Mouse (Mus musculus) liver, embryonic 16.5 days (tissue): ENCODE data around the gene Aldh3b2. TPM values are rescaled to one million over a fixed set of nuclear protein-coding genes. Genes with fewer than 3 reads are reported as not detected.
"Not testable (repeated sequence)": the region's sequence is repeated elsewhere in the genome, so short reads cannot be mapped to it uniquely, and the experiment has no call there.

Experiments
- ATAC-seq: fragments of 200-750 bp; cut with Nextera tagmentation; 2 replicates; pipeline ENCODE4 v1.8.0; 2017; ENCODE audit warnings: low read depth, mild to moderate bottlenecking, moderate number of reproducible peaks, moderate library complexity
- H3K27ac ChIP-seq: fragments of 300-500 bp; sonication (generic); 2 replicates; pipeline ENCODE4 v1.5.1; 2014; ENCODE audit warnings: mild to moderate bottlenecking, low read length
- H3K27me3 ChIP-seq: fragments of 300-500 bp; sonication (generic); 2 replicates; pipeline ENCODE4 v1.6.1; 2014; ENCODE audit warnings: low read depth, low read length, mixed read lengths; ENCODE audit not compliant: control insufficient read depth, insufficient read depth
- H3K36me3 ChIP-seq: fragments of 300-500 bp; sonication (generic); 2 replicates; pipeline ENCODE4 v1.6.1; 2014; ENCODE audit warnings: mild to moderate bottlenecking; ENCODE audit not compliant: control insufficient read depth, insufficient read depth
- H3K4me1 ChIP-seq: fragments of 300-500 bp; sonication (generic); 2 replicates; pipeline ENCODE4 v1.6.1; 2014; ENCODE audit warnings: low read depth, low read length, mixed read lengths; ENCODE audit not compliant: control insufficient read depth
- H3K4me2 ChIP-seq: fragments of 300-500 bp; sonication (generic); 2 replicates; pipeline ENCODE4 v1.6.1; 2014; ENCODE audit warnings: low read depth, low read length, mixed read lengths
- H3K4me3 ChIP-seq: fragments of 300-500 bp; sonication (generic); 2 replicates; pipeline ENCODE4 v1.5.1; 2014; ENCODE audit warnings: low read depth, mild to moderate bottlenecking, low read length
- H3K9ac ChIP-seq: fragments of 300-500 bp; sonication (generic); 2 replicates; pipeline ENCODE4 v1.6.1; 2014; ENCODE audit warnings: low read depth, low read length
- H3K9me3 ChIP-seq: fragments of 300-500 bp; sonication (generic); replicated peaks from 2 replicates; pipeline ENCODE4 v1.6.1; 2016; ENCODE audit warnings: low read length; ENCODE audit not compliant: control insufficient read depth
- WGBS: fragments of 180-500 bp; shearing (Covaris S2); extraction: QIAGEN DNeasy Blood & Tissue Kit; methylation state at CpG from one replicate; pipeline ENCODE4 v1.1.7; 2014; ENCODE audit not compliant: insufficient replicate concordance; 5-methylcytosine and 5-hydroxymethylcytosine counted together
- polyA plus RNA-seq: library from polyadenylated mRNA; unstranded; fragments of >200 nt; fragmentation: Nextera tagmentation; extraction: Ambion mirVana; gene quantifications from 2 replicates; pipeline ENCODE4 v1.2.1, GENCODE M21; 2015

Gene Aldh3b2
- polyA plus RNA-seq, 1 experiment from 2014 or later = 0.24 TPM

- Histone ChIP-seq H3K27ac (no peak overlapping the region), H3K4me3 (no peak overlapping the region), H3K4me1 (no peaks in the 10 kb centered on the region), H3K27me3 (no peaks in the 10 kb centered on the region), H3K9ac (no peak overlapping the region), H3K4me2 (no peak overlapping the region), H3K9me3 (no peaks in the 10 kb centered on the region), H3K36me3 (no peaks in the 10 kb centered on the region)
- WGBS = 30% methylated on average over 4 of the region's 4 CpGs
- ATAC-seq = no peak
Measured at GRCm38 (mm10) chr19:3955804-3956203, 16.3 kb upstream of the Aldh3b2 start.

GRCm38 (mm10) chr19:3957296-3958036 is 14.7 kb upstream of the Aldh3b2 start:
- not testable (repeated sequence) for H3K27me3 ChIP-seq, H3K4me1 ChIP-seq, ATAC-seq, H3K27ac ChIP-seq, H3K36me3 ChIP-seq, H3K4me3 ChIP-seq, H3K9me3 ChIP-seq, H3K9ac ChIP-seq, H3K4me2 ChIP-seq
- 63% methylated on average over 4 of the region's 5 CpGs for WGBS

GRCm38 (mm10) chr19:3958470-3958869 is 13.7 kb upstream of the Aldh3b2 start, which contains the start of gene Aldh3b3:
TSS of gene Aldh3b3 (plus strand) at chr19:3958645.
- no peak within 1 kb of the TSS for H3K27ac ChIP-seq
- H3K4me1 ChIP-seq = no peaks in the 10 kb centered on the region
- no peak within 1 kb of the TSS for H3K4me3 ChIP-seq
- WGBS = 57% methylated on average over 4 of the region's 4 CpGs
- no peaks in the 10 kb centered on the region for H3K36me3 ChIP-seq
- no peaks in the 10 kb centered on the region for H3K9me3 ChIP-seq
- no peaks in the 10 kb centered on the region for H3K27me3 ChIP-seq
- no peak within 1 kb of the TSS for H3K9ac ChIP-seq
- no peak within 1 kb of the TSS for H3K4me2 ChIP-seq
- no peak for ATAC-seq

- no peak overlapping the region for H3K27ac ChIP-seq
- no peak overlapping the region for H3K9ac ChIP-seq
- H3K4me1 ChIP-seq = no peaks in the 10 kb centered on the region
- no peaks in the 10 kb centered on the region for H3K27me3 ChIP-seq
- no peaks in the 10 kb centered on the region for H3K9me3 ChIP-seq
- H3K36me3 ChIP-seq = no peaks in the 10 kb centered on the region
- ATAC-seq = no peak
- H3K4me2 ChIP-seq = no peak overlapping the region
- H3K4me3 ChIP-seq = no peak overlapping the region
Measured at GRCm38 (mm10) chr19:3959030-3959429, 13.1 kb upstream of the Aldh3b2 start.

- WGBS = 59% methylated on average over 5 of the region's 5 CpGs
- no peaks in the 10 kb centered on the region for H3K27me3 ChIP-seq
- no peak overlapping the region for H3K27ac ChIP-seq
- H3K4me3 ChIP-seq = no peak overlapping the region
- H3K9ac ChIP-seq = no peak overlapping the region
- H3K36me3 ChIP-seq = no peaks in the 10 kb centered on the region
- ATAC-seq = no peak
- no peak overlapping the region for H3K4me2 ChIP-seq
- no peaks in the 10 kb centered on the region for H3K4me1 ChIP-seq
- no peaks in the 10 kb centered on the region for H3K9me3 ChIP-seq
Measured at GRCm38 (mm10) chr19:3960211-3960610, 11.9 kb upstream of the Aldh3b2 start.

- H3K36me3 ChIP-seq, ATAC-seq, H3K27me3 ChIP-seq, H3K27ac ChIP-seq, H3K4me3 ChIP-seq, H3K4me2 ChIP-seq, H3K9me3 ChIP-seq, H3K9ac ChIP-seq, H3K4me1 ChIP-seq: not testable (repeated sequence)
- 74% methylated on average over 6 of the region's 6 CpGs for WGBS
Measured at GRCm38 (mm10) chr19:3961805-3962204, 10.3 kb upstream of the Aldh3b2 start.

- no peak overlapping the region for H3K9ac ChIP-seq
- no peak overlapping the region for H3K27ac ChIP-seq
- no peaks in the 10 kb centered on the region for H3K9me3 ChIP-seq
- no peaks in the 10 kb centered on the region; the same call in 1 of the 2 replicates for H3K4me1 ChIP-seq
- H3K27me3 ChIP-seq = no peaks in the 10 kb centered on the region
- no peak overlapping the region for H3K4me2 ChIP-seq
- 9% methylated on average over 2 of the region's 2 CpGs for whole genome bisulfite sequencing
- no peaks in the 10 kb centered on the region for H3K36me3 ChIP-seq
- ATAC-seq = no peak
- no peak overlapping the region for H3K4me3 ChIP-seq
Measured at GRCm38 (mm10) chr19:3962469-3962868, 9.7 kb upstream of the Aldh3b2 start.

- ATAC-seq = peak; percentile 16; the same call in 1 of the 2 replicates
- Histone ChIP-seq H3K27ac (no peak overlapping the region), H3K9me3 (no peaks in the 10 kb centered on the region), H3K27me3 (no peaks in the 10 kb centered on the region), H3K36me3 (no peaks in the 10 kb centered on the region), H3K9ac (no peak overlapping the region), H3K4me1 (no peaks in the 10 kb centered on the region; the same call in 1 of the 2 replicates), H3K4me3 (no peak overlapping the region), H3K4me2 (no peak overlapping the region)
- 57% methylated on average over 4 of the region's 4 CpGs for WGBS
Measured at GRCm38 (mm10) chr19:3964030-3964429, 8.1 kb upstream of the Aldh3b2 start.

- no peaks in the 10 kb centered on the region for H3K9me3 ChIP-seq
- H3K9ac ChIP-seq = no peak overlapping the region
- no peak overlapping the region for H3K27ac ChIP-seq
- no peaks in the 10 kb centered on the region; the same call in 1 of the 2 replicates for H3K4me1 ChIP-seq
- no peak for ATAC-seq
- H3K36me3 ChIP-seq = no peaks in the 10 kb centered on the region
- 58% methylated on average over 11 of the region's 11 CpGs for WGBS
- no peak overlapping the region for H3K4me2 ChIP-seq
- H3K27me3 ChIP-seq = no peaks in the 10 kb centered on the region
- no peak overlapping the region for H3K4me3 ChIP-seq
Measured at GRCm38 (mm10) chr19:3966330-3967075, 5.6 kb upstream of the Aldh3b2 start.
